Mouse (Mus musculus): ENCODE data around the gene Bicdl1. TPM values are rescaled to one million over a fixed set of nuclear protein-coding genes. Genes with fewer than 3 reads are reported as not detected.

The Bicdl1 gene
- polyA plus RNA-seq (2015; fragmentation: Nextera tagmentation; extraction: Ambion mirVana) = 47.2 and 47.5 TPM in 2 replicates

DNA sequence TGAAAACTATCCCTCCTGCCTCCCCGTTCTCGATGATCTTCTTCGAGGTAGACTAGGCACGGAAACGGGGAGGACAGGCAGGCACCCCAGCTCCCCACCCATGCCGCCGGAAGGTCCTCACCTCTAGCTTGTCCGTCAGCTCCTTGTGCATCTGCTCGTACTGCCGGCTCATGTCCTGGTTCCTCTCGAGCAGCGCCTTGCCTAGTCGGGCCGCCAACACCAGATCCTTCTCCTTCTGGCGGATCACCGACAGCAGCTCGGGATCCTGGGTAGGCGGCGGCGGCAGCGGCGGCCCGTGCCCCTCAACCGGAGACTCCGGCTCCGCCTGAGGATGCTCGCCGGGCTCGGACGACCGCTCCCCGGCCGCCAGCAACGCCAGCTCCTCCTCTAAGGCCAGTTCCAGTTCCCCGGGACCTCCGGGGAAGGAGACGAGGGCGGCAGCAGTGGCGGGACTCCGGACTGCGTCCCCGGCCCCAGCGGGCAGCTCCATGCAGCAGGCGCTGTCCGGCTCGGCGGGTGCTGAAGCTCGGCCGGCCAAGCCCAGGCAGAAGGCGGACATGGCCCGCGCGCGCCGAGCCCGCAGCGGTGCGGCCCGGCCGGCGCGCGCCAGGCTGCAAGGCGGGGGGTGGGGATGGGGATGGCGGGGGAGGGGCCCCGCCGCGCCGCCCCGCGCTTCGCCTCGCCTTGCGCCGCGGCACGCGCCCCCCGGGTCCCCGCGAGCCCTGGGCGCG lies at the start of gene Bicdl1:
Gene Bicdl1 (minus strand): TSS at position 621 of the 731 bp plus-strand sequence.
- Histone ChIP-seq H3K9me3 (no peaks in the 10 kb centered on the region), H3K9ac (peak within 1 kb of the TSS; percentile 80), H3K4me2 (peak within 1 kb of the TSS; percentile 72), H3K4me3 (peak within 1 kb of the TSS; percentile 68), H3K27ac (peak within 1 kb of the TSS; percentile 99), H3K36me3 (replicated peaks) (no peaks in the 10 kb centered on the region), H3K4me1 (peaks cover 30% of the 10 kb centered on the region), H3K27me3 (replicated peaks) (no peaks in the 10 kb centered on the region)
- WGBS = under 1% methylated on average over 58 of the region's 83 CpGs
- peak; percentile 40 for ATAC-seq (replicated peaks)

DNA sequence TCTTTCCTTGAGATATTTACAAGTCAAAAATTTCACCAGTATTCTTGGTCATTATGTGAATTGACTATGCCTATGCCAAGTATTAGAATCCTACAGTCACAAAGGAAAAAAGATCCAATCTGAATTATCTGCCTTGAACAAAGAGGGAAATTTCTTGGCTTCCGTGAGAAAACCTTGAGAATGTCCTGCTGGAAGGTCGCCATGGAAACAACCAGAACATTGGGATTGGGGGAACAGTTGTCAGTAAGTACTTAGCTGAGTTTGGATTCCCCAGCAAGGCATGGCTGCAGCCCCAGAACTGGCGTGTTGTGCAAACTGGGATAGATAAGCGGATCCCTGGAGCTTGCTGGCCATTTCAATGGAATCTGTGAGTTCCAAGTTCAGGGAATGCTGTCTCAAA lies 45.5 kb upstream of the Bicdl1 start:
- WGBS = 58% methylated on average over 4 of the region's 4 CpGs
- ATAC-seq (replicated peaks) = no peak

DNA sequence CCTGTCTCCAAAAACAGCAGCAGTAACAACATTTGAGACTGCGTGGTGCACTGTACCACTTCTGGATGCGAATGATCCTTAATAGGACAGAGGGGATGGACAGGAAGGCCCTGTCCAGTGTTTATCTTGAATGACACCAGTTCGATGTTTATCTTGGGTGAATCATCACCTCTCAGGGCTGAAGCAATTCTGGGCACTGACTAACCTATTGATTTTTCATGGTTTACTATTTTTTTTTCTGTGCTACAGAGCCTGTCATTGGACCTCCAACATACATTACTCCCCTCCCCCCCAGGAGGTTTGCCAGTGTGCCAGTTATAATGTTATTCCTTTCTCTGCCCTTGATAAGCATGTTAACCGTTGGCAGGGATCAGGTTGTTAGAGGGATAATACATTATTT lies 43.9 kb upstream of the Bicdl1 start:
- Histone ChIP-seq H3K27me3 (replicated peaks) (no peaks in the 10 kb centered on the region), H3K36me3 (replicated peaks) (no peaks in the 10 kb centered on the region), H3K9me3 (no peaks in the 10 kb centered on the region), H3K27ac (peak overlapping the region; percentile 60), H3K4me3 (no peak overlapping the region), H3K4me1 (peaks cover 4% of the 10 kb centered on the region; the same call in 1 of the 2 replicates), H3K9ac (no peak overlapping the region), H3K4me2 (no peak overlapping the region)
- no peak; the same call in 1 of the 2 replicates for ATAC-seq (replicated peaks)
- WGBS = 61% methylated on average over 4 of the region's 4 CpGs

More for the DNA sequence above, 45.5 kb upstream of the Bicdl1 start:
- no peaks in the 10 kb centered on the region for H3K9me3 ChIP-seq
- H3K9ac ChIP-seq = no peak overlapping the region
- no peaks in the 10 kb centered on the region for H3K27me3 ChIP-seq (replicated peaks)
- no peaks in the 10 kb centered on the region for H3K36me3 ChIP-seq (replicated peaks)
- no peak overlapping the region for H3K4me2 ChIP-seq
- peaks cover 4% of the 10 kb centered on the region; the same call in 1 of the 2 replicates for H3K4me1 ChIP-seq
- H3K27ac ChIP-seq = no peak overlapping the region
- no peak overlapping the region for H3K4me3 ChIP-seq

DNA sequence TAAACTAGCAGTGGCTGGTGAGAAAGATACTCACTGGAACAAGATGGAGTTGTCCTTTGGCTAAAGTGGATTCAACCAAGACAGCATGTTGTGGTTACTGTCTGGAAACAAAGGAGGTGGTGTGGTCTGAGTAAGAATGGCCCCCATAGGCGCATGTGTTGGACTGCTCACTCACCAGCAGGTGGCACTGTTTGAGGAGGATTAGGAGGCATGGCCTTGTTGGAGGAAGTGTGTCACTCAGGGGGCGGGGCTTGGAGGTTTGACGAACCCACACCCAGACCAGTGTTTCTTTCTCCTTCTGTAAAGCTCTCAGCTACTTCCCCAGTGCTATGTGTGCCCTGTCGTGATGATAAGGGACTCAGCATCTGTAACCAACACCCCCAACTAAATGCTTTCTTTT lies 38.6 kb upstream of the Bicdl1 start:
- 89% methylated on average over 4 of the region's 4 CpGs for WGBS
- H3K27ac ChIP-seq = no peak overlapping the region
- H3K4me2 ChIP-seq = no peak overlapping the region
- no peaks in the 10 kb centered on the region for H3K9me3 ChIP-seq
- no peak overlapping the region for H3K9ac ChIP-seq
- no peak for ATAC-seq (replicated peaks)
- no peak overlapping the region for H3K4me3 ChIP-seq
- H3K4me1 ChIP-seq = peaks cover 5% of the 10 kb centered on the region; the same call in 1 of the 2 replicates
- H3K36me3 ChIP-seq (replicated peaks) = no peaks in the 10 kb centered on the region
- no peaks in the 10 kb centered on the region for H3K27me3 ChIP-seq (replicated peaks)

DNA sequence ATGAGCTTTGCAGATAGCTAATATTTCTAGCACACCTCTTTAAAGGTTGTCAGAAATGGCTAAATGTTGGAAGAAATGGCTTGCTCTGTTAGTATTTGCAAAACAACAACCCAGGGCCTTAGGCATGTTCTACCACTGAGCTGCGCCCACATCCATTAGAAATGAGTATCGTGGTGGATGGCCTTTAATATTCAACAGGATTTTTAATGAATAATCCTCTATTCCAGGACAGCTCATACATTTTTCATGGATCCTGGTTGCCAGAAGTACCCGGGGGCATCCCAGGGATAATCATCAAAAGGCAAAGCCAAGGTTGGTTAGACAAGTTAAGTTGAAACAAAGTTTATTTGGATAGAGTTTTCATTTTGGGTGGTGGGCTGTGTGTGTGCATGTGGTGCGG lies 37.7 kb upstream of the Bicdl1 start:
- Histone ChIP-seq H3K4me1 (peaks cover 5% of the 10 kb centered on the region; the same call in 1 of the 2 replicates), H3K27me3 (replicated peaks) (no peaks in the 10 kb centered on the region), H3K9me3 (no peaks in the 10 kb centered on the region), H3K4me2 (no peak overlapping the region), H3K27ac (0 out of 2 replicates have a peak overlapping the region, but pooled peaks have one; percentile 45), H3K36me3 (replicated peaks) (no peaks in the 10 kb centered on the region), H3K9ac (no peak overlapping the region), H3K4me3 (no peak overlapping the region)
- WGBS = 43% methylated on average over 4 of the region's 4 CpGs
- no peak for ATAC-seq (replicated peaks)

DNA sequence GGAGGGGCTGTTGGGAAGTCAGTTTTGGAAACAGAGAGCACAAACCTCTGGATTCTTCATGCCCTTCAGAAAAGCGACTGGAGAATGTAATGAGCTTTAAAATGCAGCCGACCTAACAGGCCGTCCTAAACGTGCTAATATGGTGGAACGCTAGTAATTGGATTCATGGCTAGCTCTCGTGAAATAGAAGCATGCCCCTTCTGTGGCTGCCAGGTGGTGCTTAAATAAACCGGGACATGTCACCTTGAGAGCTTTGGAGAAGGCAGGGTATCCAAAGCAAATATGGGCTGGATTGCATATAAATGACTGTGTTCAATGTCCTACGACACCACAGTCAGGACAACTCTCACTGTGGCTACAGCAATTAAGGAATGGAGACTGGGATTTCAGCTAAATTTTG lies 35.4 kb upstream of the Bicdl1 start:
- H3K9ac ChIP-seq = no peak overlapping the region
- 58% methylated on average over 8 of the region's 8 CpGs for WGBS
- no peak for ATAC-seq (replicated peaks)
- H3K36me3 ChIP-seq (replicated peaks) = no peaks in the 10 kb centered on the region
- no peak overlapping the region for H3K27ac ChIP-seq
- H3K4me3 ChIP-seq = no peak overlapping the region
- no peaks in the 10 kb centered on the region for H3K9me3 ChIP-seq
- no peak overlapping the region for H3K4me2 ChIP-seq
- no peaks in the 10 kb centered on the region for H3K27me3 ChIP-seq (replicated peaks)
- peaks cover 5% of the 10 kb centered on the region; the same call in 1 of the 2 replicates for H3K4me1 ChIP-seq

DNA sequence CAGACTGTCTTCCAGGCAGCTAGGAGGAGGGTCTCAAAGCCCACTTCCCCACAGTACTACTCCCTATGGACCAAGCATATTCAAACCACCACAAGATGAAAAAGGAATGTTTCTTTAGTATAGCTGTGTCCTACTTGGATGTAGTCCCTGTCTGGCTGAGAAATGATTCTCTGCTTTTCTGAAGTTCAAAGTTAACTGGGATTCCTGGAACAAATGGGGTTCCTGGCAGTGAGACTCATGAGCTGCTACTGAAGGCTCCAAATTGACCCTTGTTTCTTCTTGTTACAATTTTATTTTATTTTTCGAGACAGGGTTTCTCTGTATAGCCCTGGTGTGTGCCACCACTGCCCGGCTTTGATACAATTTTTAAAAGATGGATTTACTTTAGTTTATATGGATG lies 32.6 kb upstream of the Bicdl1 start:
- no peak overlapping the region for H3K4me3 ChIP-seq
- H3K4me2 ChIP-seq = no peak overlapping the region
- no peak overlapping the region for H3K9ac ChIP-seq
- 83% methylated on average over 2 of the region's 2 CpGs for WGBS
- no peak overlapping the region for H3K27ac ChIP-seq
- ATAC-seq (replicated peaks) = no peak
- H3K4me1 ChIP-seq = peaks cover 4% of the 10 kb centered on the region
- H3K9me3 ChIP-seq = no peaks in the 10 kb centered on the region
- H3K36me3 ChIP-seq (replicated peaks) = no peaks in the 10 kb centered on the region
- no peaks in the 10 kb centered on the region for H3K27me3 ChIP-seq (replicated peaks)

DNA sequence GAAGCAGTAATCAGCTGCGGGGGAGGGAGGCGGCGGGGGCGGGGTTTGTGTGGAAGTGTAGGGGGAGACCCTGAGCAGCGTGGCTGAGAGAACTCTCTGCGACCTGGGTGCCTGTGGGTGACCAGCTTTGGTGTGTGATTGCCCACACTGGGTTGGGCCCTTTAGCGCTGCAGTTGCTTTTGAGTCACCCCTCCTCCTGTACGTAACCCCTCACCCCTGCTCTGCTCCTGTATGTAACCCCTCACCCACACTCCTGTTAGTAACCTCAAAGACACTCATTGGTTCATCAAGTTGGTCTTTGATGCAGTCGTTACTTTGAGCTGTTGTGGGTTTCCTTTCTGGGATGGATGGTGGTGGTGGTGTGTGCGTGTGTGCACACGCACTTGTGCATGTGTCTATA lies 29.5 kb upstream of the Bicdl1 start:
- no peak overlapping the region for H3K4me3 ChIP-seq
- H3K4me1 ChIP-seq = peaks cover 9% of the 10 kb centered on the region
- H3K4me2 ChIP-seq = no peak overlapping the region
- H3K27me3 ChIP-seq (replicated peaks) = no peaks in the 10 kb centered on the region
- no peak overlapping the region for H3K9ac ChIP-seq
- no peaks in the 10 kb centered on the region for H3K9me3 ChIP-seq
- WGBS = 75% methylated on average over 11 of the region's 11 CpGs
- ATAC-seq (replicated peaks) = no peak
- H3K27ac ChIP-seq = no peak overlapping the region
- H3K36me3 ChIP-seq (replicated peaks) = no peaks in the 10 kb centered on the region

DNA sequence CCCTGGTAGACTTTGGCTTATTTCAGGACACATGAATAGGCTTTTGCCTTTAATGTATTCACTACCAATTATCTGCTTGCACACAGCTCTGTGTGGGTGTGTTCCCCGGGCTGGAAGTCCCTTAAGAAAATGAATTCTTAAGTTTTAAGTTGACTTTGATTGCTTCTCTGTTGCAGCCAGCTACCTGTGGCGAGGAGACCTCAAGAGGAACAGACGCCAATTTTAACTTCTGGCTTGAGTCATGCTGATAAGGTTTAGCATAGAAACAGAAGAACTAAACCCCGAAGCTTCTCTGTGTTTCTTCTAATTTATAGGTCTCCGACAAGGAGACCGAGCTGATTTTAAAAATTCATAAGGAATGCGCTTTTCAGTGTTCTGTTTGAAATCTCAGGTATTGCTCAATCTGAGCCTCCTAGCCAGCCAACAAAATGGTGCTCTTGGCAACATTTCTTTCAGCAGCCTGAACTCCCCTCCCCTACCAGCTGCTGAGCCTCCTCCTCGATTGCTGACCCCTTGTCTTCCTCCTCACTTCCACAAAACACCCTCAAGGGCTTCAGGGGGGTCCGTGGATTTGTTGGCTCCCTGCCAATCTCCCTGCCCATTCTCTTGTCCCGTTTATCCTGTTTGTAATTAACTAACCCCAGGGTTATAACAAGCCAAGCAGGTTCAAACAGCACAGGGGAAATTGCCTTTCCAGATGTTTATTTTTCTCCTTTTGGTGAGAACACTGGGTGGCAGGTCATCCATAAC lies 27.2 kb upstream of the Bicdl1 start:
- Histone ChIP-seq H3K9ac (no peak overlapping the region), H3K9me3 (no peaks in the 10 kb centered on the region), H3K36me3 (replicated peaks) (no peaks in the 10 kb centered on the region), H3K27me3 (replicated peaks) (no peaks in the 10 kb centered on the region), H3K4me2 (no peak overlapping the region), H3K27ac (no peak overlapping the region), H3K4me1 (peaks cover 9% of the 10 kb centered on the region), H3K4me3 (no peak overlapping the region)
- 47% methylated on average over 10 of the region's 10 CpGs for WGBS
- no peak for ATAC-seq (replicated peaks)

DNA sequence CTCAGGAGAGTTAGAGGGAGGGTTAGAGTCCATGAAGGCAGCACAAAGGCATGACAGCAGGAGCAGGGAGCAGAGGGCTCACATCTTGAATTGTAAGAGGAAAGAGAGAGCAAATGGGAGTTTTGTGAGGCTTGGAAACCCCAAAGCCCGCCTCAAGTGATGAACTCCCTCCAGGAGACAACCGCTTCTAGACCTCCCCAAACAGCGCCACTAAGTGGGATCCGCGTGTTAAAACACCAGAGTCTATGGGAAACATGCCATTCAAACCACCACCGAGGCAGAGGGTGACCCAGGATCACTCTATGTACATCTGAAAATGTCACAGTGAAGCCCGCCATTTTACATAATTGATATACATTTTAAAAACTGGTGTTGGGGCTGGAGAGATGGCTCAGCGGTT lies 26.1 kb upstream of the Bicdl1 start:
- ATAC-seq (replicated peaks) = no peak

DNA sequence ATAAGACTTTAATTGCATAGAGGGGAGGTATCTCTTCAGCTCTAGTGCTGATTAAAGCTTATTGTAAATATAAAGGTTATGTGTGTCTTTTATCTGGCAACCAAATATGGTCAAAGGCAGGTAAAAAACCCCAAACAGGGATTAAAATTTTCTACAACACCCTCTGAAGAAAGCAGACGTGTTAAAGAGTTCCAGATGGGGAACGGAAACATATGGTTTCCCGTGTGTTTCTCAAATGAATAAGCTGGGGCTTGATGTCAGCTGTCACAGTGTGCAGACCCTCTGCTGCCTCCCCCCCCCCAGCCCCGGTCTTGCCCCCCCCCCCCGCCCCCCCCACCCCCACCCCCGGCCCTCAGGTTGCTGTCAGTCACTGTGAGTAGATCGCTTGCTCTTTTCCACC lies 24.1 kb upstream of the Bicdl1 start:
- no peak overlapping the region for H3K4me3 ChIP-seq
- peaks cover 9% of the 10 kb centered on the region for H3K4me1 ChIP-seq
- no peaks in the 10 kb centered on the region for H3K36me3 ChIP-seq (replicated peaks)
- H3K27me3 ChIP-seq (replicated peaks) = no peaks in the 10 kb centered on the region
- no peak overlapping the region for H3K9ac ChIP-seq
- no peak for ATAC-seq (replicated peaks)
- H3K9me3 ChIP-seq = no peaks in the 10 kb centered on the region
- 63% methylated on average over 6 of the region's 7 CpGs for WGBS
- no peak overlapping the region for H3K27ac ChIP-seq
- no peak overlapping the region for H3K4me2 ChIP-seq

More for the DNA sequence above, 26.1 kb upstream of the Bicdl1 start:
- 77% methylated on average over 8 of the region's 8 CpGs for WGBS
- H3K9me3 ChIP-seq = no peaks in the 10 kb centered on the region
- no peaks in the 10 kb centered on the region for H3K27me3 ChIP-seq (replicated peaks)
- H3K36me3 ChIP-seq (replicated peaks) = no peaks in the 10 kb centered on the region
- no peak overlapping the region for H3K27ac ChIP-seq
- H3K4me3 ChIP-seq = no peak overlapping the region
- peaks cover 9% of the 10 kb centered on the region for H3K4me1 ChIP-seq
- no peak overlapping the region for H3K9ac ChIP-seq
- no peak overlapping the region for H3K4me2 ChIP-seq

DNA sequence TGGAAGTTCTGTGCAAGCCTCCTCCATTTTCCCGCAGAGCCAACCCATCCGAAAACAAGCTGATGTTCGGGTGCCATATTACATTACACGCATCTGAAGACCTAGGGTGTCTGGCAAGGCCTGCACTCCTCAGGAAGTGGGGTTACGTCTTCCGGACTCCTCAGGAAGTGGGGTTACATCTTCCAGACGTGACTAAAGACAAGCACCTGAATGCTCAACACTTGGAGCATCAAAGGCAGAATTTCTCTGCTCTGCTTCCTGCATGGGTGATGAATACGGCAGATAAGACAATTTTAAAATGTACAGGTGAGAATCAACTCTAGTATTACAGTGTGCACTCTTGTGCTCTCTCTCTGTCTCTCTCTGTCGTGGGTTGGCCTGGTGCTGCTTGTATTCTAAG lies 23.4 kb upstream of the Bicdl1 start:
- Histone ChIP-seq H3K36me3 (replicated peaks) (no peaks in the 10 kb centered on the region), H3K9ac (no peak overlapping the region), H3K4me2 (no peak overlapping the region), H3K4me3 (no peak overlapping the region), H3K4me1 (peaks cover 9% of the 10 kb centered on the region), H3K27me3 (replicated peaks) (no peaks in the 10 kb centered on the region), H3K9me3 (no peaks in the 10 kb centered on the region), H3K27ac (no peak overlapping the region)
- no peak for ATAC-seq (replicated peaks)
- WGBS = 83% methylated on average over 9 of the region's 9 CpGs

Data from midbrain, embryonic 15.5 days (tissue).